Mouse (Mus musculus) spleen, adult 2 months (tissue): ENCODE data around the gene Fyttd1.

Experiments used
- CTCF ChIP-seq: fragments of 200-500 bp; IDR thresholded peaks from 2 replicates; pipeline ENCODE4 v1.5.1; 2011; ENCODE audit warnings: mild to moderate bottlenecking, inconsistent platforms; ENCODE audit not compliant: insufficient read depth, insufficient read length, insufficient replicate concordance; ENCODE audit errors: extremely low read depth
- POLR2A ChIP-seq: fragments of 200-500 bp; IDR thresholded peaks from 2 replicates; pipeline ENCODE4 v1.6.1; 2011; ENCODE audit warnings: low read depth, low read length, inconsistent platforms

- TF ChIP-seq CTCF (no peak), POLR2A (no peak)
Measured at GRCm38 (mm10) chr16:32831501-32831900, 45.8 kb upstream of the Fyttd1 start.
